Mouse (Mus musculus): ENCODE measurements around the gene Blmh. TPM values are rescaled to one million over a fixed set of nuclear protein-coding genes. Genes with fewer than 3 reads are reported as not detected.

Gene Blmh
- polyA plus RNA-seq, 1 experiment: 159 TPM

GRCm38 (mm10) chr11:76944839-76945238, 20.2 kb downstream of the Blmh start:
- no peak for TF ChIP-seq POLR2A (IDR thresholded peaks at IDR 0.05; ENCODE audit: insufficient read depth, low read depth, low read length)
- no peak for TF ChIP-seq CTCF (IDR thresholded peaks at IDR 0.05; ENCODE audit: insufficient read depth, low read depth, low read length)
- no peak overlapping the region for H3K27ac ChIP-seq (ENCODE audit: insufficient read depth, low read depth, low read length)
- peaks cover 3% of the 10 kb centered on the region; the same call in 1 of the 2 replicates for H3K4me1 ChIP-seq (ENCODE audit: control insufficient read depth, insufficient read depth, low read length)
- 58% methylated on average over 6 of the region's 6 CpGs for whole genome bisulfite sequencing
- H3K4me3 ChIP-seq (ENCODE audit: insufficient read depth, low read depth, low read length): peak overlapping the region; percentile 56; the same call in 1 of the 2 replicates

- TF ChIP-seq CTCF (IDR thresholded peaks at IDR 0.05; ENCODE audit: insufficient read depth, low read depth, low read length) (no peak), POLR2A (IDR thresholded peaks at IDR 0.05; ENCODE audit: insufficient read depth, low read depth, low read length) (peak; percentile 92)
- H3K27ac ChIP-seq (ENCODE audit: insufficient read depth, low read depth, low read length): peak overlapping the region; percentile 74
- peak overlapping the region; percentile 56 for H3K4me3 ChIP-seq (ENCODE audit: insufficient read depth, low read depth, low read length)
- WGBS: under 1% methylated on average over 58 of the region's 58 CpGs
- H3K4me1 ChIP-seq (ENCODE audit: control insufficient read depth, insufficient read depth, low read length): peaks cover 3% of the 10 kb centered on the region; the same call in 1 of the 2 replicates
Observed at GRCm38 (mm10) chr11:76945386-76946202, 21.0 kb downstream of the Blmh start.

GRCm38 (mm10) chr11:76946203-76946585, 21.6 kb downstream of the Blmh start:
- TF ChIP-seq CTCF (IDR thresholded peaks at IDR 0.05; ENCODE audit: insufficient read depth, low read depth, low read length) (no peak), POLR2A (IDR thresholded peaks at IDR 0.05; ENCODE audit: insufficient read depth, low read depth, low read length) (no peak)
- under 1% methylated on average over 8 of the region's 8 CpGs for WGBS
- H3K27ac ChIP-seq (ENCODE audit: insufficient read depth, low read depth, low read length): no peak overlapping the region
- peak overlapping the region; percentile 56 for H3K4me3 ChIP-seq (ENCODE audit: insufficient read depth, low read depth, low read length)
- H3K4me1 ChIP-seq (ENCODE audit: control insufficient read depth, insufficient read depth, low read length): peaks cover 3% of the 10 kb centered on the region; the same call in 1 of the 2 replicates

- no peak for TF ChIP-seq POLR2A (IDR thresholded peaks at IDR 0.05; ENCODE audit: insufficient read depth, low read depth, low read length)
- TF ChIP-seq CTCF (IDR thresholded peaks at IDR 0.05; ENCODE audit: insufficient read depth, low read depth, low read length): no peak
- Histone ChIP-seq H3K27ac (ENCODE audit: insufficient read depth, low read depth, low read length) (no peak overlapping the region), H3K4me3 (ENCODE audit: insufficient read depth, low read depth, low read length) (no peak overlapping the region), H3K4me1 (ENCODE audit: control insufficient read depth, insufficient read depth, low read length) (peaks cover 2% of the 10 kb centered on the region)
- WGBS: 34% methylated on average over 2 of the region's 2 CpGs
Observed at GRCm38 (mm10) chr11:76953536-76953935, 28.9 kb downstream of the Blmh start.

- Histone ChIP-seq H3K27ac (ENCODE audit: insufficient read depth, low read depth, low read length) (no peak overlapping the region), H3K4me3 (ENCODE audit: insufficient read depth, low read depth, low read length) (no peak overlapping the region), H3K4me1 (ENCODE audit: control insufficient read depth, insufficient read depth, low read length) (no peaks in the 10 kb centered on the region)
- WGBS: 96% methylated on average over 3 of the region's 3 CpGs
- TF ChIP-seq CTCF (IDR thresholded peaks at IDR 0.05; ENCODE audit: insufficient read depth, low read depth, low read length) (no peak), POLR2A (IDR thresholded peaks at IDR 0.05; ENCODE audit: insufficient read depth, low read depth, low read length) (no peak)
Observed at GRCm38 (mm10) chr11:76965703-76966102, 41.1 kb downstream of the Blmh start.

- H3K4me3 ChIP-seq (ENCODE audit: insufficient read depth, low read depth, low read length): no peak overlapping the region
- TF ChIP-seq CTCF (IDR thresholded peaks at IDR 0.05; ENCODE audit: insufficient read depth, low read depth, low read length) (no peak), POLR2A (IDR thresholded peaks at IDR 0.05; ENCODE audit: insufficient read depth, low read depth, low read length) (no peak)
- WGBS: 94% methylated on average over 2 of the region's 2 CpGs
- H3K27ac ChIP-seq (ENCODE audit: insufficient read depth, low read depth, low read length): no peak overlapping the region
- no peaks in the 10 kb centered on the region for H3K4me1 ChIP-seq (ENCODE audit: control insufficient read depth, insufficient read depth, low read length)
Observed at GRCm38 (mm10) chr11:76970328-76970727, 45.7 kb downstream of the Blmh start.

GRCm38 (mm10) chr11:76974680-76975319, 50.2 kb downstream of the Blmh start:
- TF ChIP-seq CTCF (IDR thresholded peaks at IDR 0.05; ENCODE audit: insufficient read depth, low read depth, low read length) (no peak), POLR2A (IDR thresholded peaks at IDR 0.05; ENCODE audit: insufficient read depth, low read depth, low read length) (no peak)
- WGBS: 76% methylated on average over 7 of the region's 7 CpGs
- H3K4me1 ChIP-seq (ENCODE audit: control insufficient read depth, insufficient read depth, low read length): no peaks in the 10 kb centered on the region
- no peak overlapping the region for H3K27ac ChIP-seq (ENCODE audit: insufficient read depth, low read depth, low read length)
- H3K4me3 ChIP-seq (ENCODE audit: insufficient read depth, low read depth, low read length): no peak overlapping the region

- 91% methylated on average over 5 of the region's 5 CpGs for WGBS
- Histone ChIP-seq H3K27ac (ENCODE audit: insufficient read depth, low read depth, low read length) (no peak overlapping the region), H3K4me3 (ENCODE audit: insufficient read depth, low read depth, low read length) (no peak overlapping the region), H3K4me1 (ENCODE audit: control insufficient read depth, insufficient read depth, low read length) (no peaks in the 10 kb centered on the region)
- TF ChIP-seq CTCF (IDR thresholded peaks at IDR 0.05; ENCODE audit: insufficient read depth, low read depth, low read length) (no peak), POLR2A (IDR thresholded peaks at IDR 0.05; ENCODE audit: insufficient read depth, low read depth, low read length) (no peak)
Observed at GRCm38 (mm10) chr11:76981570-76982141, 57.0 kb downstream of the Blmh start.

GRCm38 (mm10) chr11:76982415-76982814, 57.8 kb downstream of the Blmh start:
- 86% methylated on average over 4 of the region's 4 CpGs for WGBS
- no peak overlapping the region for H3K4me3 ChIP-seq (ENCODE audit: insufficient read depth, low read depth, low read length)
- no peak overlapping the region for H3K27ac ChIP-seq (ENCODE audit: insufficient read depth, low read depth, low read length)
- TF ChIP-seq CTCF (IDR thresholded peaks at IDR 0.05; ENCODE audit: insufficient read depth, low read depth, low read length) (no peak), POLR2A (IDR thresholded peaks at IDR 0.05; ENCODE audit: insufficient read depth, low read depth, low read length) (no peak)
- no peaks in the 10 kb centered on the region for H3K4me1 ChIP-seq (ENCODE audit: control insufficient read depth, insufficient read depth, low read length)
